ENCODE assay signal across 8 mouse cellular contexts in genomic region chr10:85388751-85389115, GRCm38 (mm10). TPM values are rescaled to one million over a fixed set of nuclear protein-coding genes. Genes with fewer than 3 reads are reported as not detected.
A peak's percentile ranks its signal among the peaks of the same experiment; 100 is the strongest.
DNase-seq lines count a peak whose midpoint lies in the region; ATAC-seq and TF ChIP-seq lines count a peak whose summit lies in the region.

No protein-coding gene starts in this region.

- H3K79me2 ChIP-seq in liver, adult 2 months (ENCODE audit: control insufficient read depth, insufficient read depth, low read length) = no peaks in the 10 kb centered on the region

- peak overlapping the region; percentile 79 for H3K4me3 ChIP-seq in hindbrain, embryonic 10.5 days
- no peak overlapping the region for H3K4me3 ChIP-seq in liver, adult 2 months (ENCODE audit: insufficient read depth, low read depth, low read length)
- H3K4me3 ChIP-seq in neural tube, embryonic 11.5 days (ENCODE audit: low read depth, low read length) = peak overlapping the region; percentile 51

- H3K9me3 ChIP-seq in hindbrain, embryonic 10.5 days = no peaks in the 10 kb centered on the region
- no peaks in the 10 kb centered on the region for H3K9me3 ChIP-seq in neural tube, embryonic 11.5 days (ENCODE audit: control insufficient read depth, low read length)

- peak; percentile 24 to 48 for DNase-seq in layer of hippocampus, postnatal 10 days (ENCODE audit: low spot score in 2 of 2)
- DNase-seq in layer of hippocampus, adult 9-10 months (ENCODE audit: low spot score) = no peak
- peak; percentile 52 for DNase-seq in WW6 (ENCODE audit: low read depth, low spot score)
- DNase-seq in embryo, embryonic 9.5 days (ENCODE audit: extremely low spot score) = peak; percentile 75
- peak; percentile 74 for DNase-seq in hindbrain, embryonic 10.5 days (ENCODE audit: low spot score)
- no peak for DNase-seq in liver, adult 2 months (ENCODE audit: extremely low read depth, low read depth, low spot score)
- DNase-seq in neural tube, embryonic 11.5 days (ENCODE audit: low spot score) = peak; percentile 76
- DNase-seq in urinary bladder, postnatal 36 days (ENCODE audit: low spot score in 2 of 2) = peak; percentile 15 to 20

- no peak for ATAC-seq in neural tube, embryonic 11.5 days (ENCODE audit: insufficient read depth, low FRiP score, low TSS enrichment)

- no peaks in the 10 kb centered on the region for H3K36me3 ChIP-seq in hindbrain, embryonic 10.5 days
- H3K36me3 ChIP-seq in liver, adult 2 months (ENCODE audit: control insufficient read depth, insufficient read depth, low read length) = no peaks in the 10 kb centered on the region
- H3K36me3 ChIP-seq in neural tube, embryonic 11.5 days (ENCODE audit: control insufficient read depth, insufficient read depth, low read length) = no peaks in the 10 kb centered on the region

- peaks cover 44% of the 10 kb centered on the region for H3K4me1 ChIP-seq in hindbrain, embryonic 10.5 days (replicated peaks)
- H3K4me1 ChIP-seq in liver, adult 2 months (ENCODE audit: control insufficient read depth, insufficient read depth, low read length) = 0 out of 2 replicates have a peak, but pooled peaks cover 5% of the 10 kb centered on the region
- H3K4me1 ChIP-seq in neural tube, embryonic 11.5 days (ENCODE audit: control insufficient read depth, insufficient read depth, low read length) = peaks cover 8% of the 10 kb centered on the region; the same call in 1 of the 2 replicates

- H3K4me2 ChIP-seq in neural tube, embryonic 11.5 days (ENCODE audit: low read depth) = peak overlapping the region; percentile 91

- no peak overlapping the region for H3K9ac ChIP-seq in liver, adult 2 months (ENCODE audit: low read depth, low read length)
- H3K9ac ChIP-seq in neural tube, embryonic 11.5 days (ENCODE audit: low read length) = no peak overlapping the region

- peak; percentile 30; the same call in 1 of the 2 replicates for TF ChIP-seq CTCF in liver, adult 2 months (IDR thresholded peaks at IDR 0.05; ENCODE audit: low read depth, low read length)

- peaks cover 38% of the 10 kb centered on the region for H3K27me3 ChIP-seq in hindbrain, embryonic 10.5 days (ENCODE audit: insufficient read depth, poor library complexity, severe bottlenecking)
- peaks cover 12% of the 10 kb centered on the region for H3K27me3 ChIP-seq in liver, adult 2 months (ENCODE audit: control insufficient read depth, insufficient read depth, low read length)
- peaks cover 11% of the 10 kb centered on the region; the same call in 1 of the 2 replicates for H3K27me3 ChIP-seq in neural tube, embryonic 11.5 days (ENCODE audit: control insufficient read depth, insufficient read depth, low read length)

- 0 out of 2 replicates have a peak overlapping the region, but pooled peaks have one; percentile 86 for H3K27ac ChIP-seq in hindbrain, embryonic 10.5 days
- no peak overlapping the region for H3K27ac ChIP-seq in liver, adult 2 months (replicated peaks; ENCODE audit: insufficient read depth, low read depth, low read length)
- no peak overlapping the region for H3K27ac ChIP-seq in neural tube, embryonic 11.5 days (ENCODE audit: low read depth, low read length)

- WGBS in hindbrain, embryonic 10.5 days = under 1% methylated on average over 9 of the region's 9 CpGs
- 4% methylated on average over 9 of the region's 9 CpGs for WGBS in liver, adult 2 months
- under 1% methylated on average over 9 of the region's 9 CpGs for WGBS in neural tube, embryonic 11.5 days

- no peak for TF ChIP-seq POLR2A in liver, adult 2 months (IDR thresholded peaks at IDR 0.05; ENCODE audit: extremely low read depth, insufficient read depth, low read length)

RNA-seq across cellular contexts. Expression of gene Btbd11, which starts 2.1 kb away (rescaled TPM):
- total RNA-seq in layer of hippocampus, postnatal 10 days (2021) = 10 to 100 TPM; 17.6 to 18.5 TPM
- polyA plus RNA-seq in hindbrain, embryonic 10.5 days (2016; fragmentation: Nextera tagmentation; extraction: Ambion mirVana) = 5.6 and 8.4 TPM in 2 replicates
- total RNA-seq in liver, adult 2 months (2014; rRNA removed) = 0.55 and 1.8 TPM in 2 replicates
- 0.56 and 0.92 TPM in 2 replicates for polyA plus RNA-seq in liver, adult 2 months (2012; rRNA removed)
- 6.3 and 6.6 TPM in 2 replicates for polyA plus RNA-seq in neural tube, embryonic 11.5 days (2014; fragmentation: Nextera tagmentation; extraction: Ambion mirVana)

Comparison
In these comparisons a context has a peak if more than half of its experiments do, and no peak if none do; other contexts are left out.
1. DNase-seq: peak in layer of hippocampus, postnatal 10 days (2 of 2), WW6 (single experiment), embryo, embryonic 9.5 days (single experiment), hindbrain, embryonic 10.5 days (single experiment), neural tube, embryonic 11.5 days (single experiment) and urinary bladder, postnatal 36 days (2 of 2); none in layer of hippocampus, adult 9-10 months (single experiment) and liver, adult 2 months (single experiment).